Mouse (Mus musculus) midbrain, embryonic 10.5 days (tissue): ENCODE data around the gene Lrp11. TPM values are rescaled to one million over a fixed set of nuclear protein-coding genes. Genes with fewer than 3 reads are reported as not detected.

Experiments used
- polyA plus RNA-seq: library from polyadenylated mRNA; unstranded; fragments of >200 nt; fragmentation: Nextera tagmentation; extraction: Ambion mirVana; gene quantifications from 2 replicates; pipeline ENCODE4 v1.2.1, GENCODE M21; 2016

Lrp11 gene
- polyA plus RNA-seq, 1 experiment from 2014 or later, result 6.9 TPM

Other genes with a start within 250 kb of the Lrp11 start
- gene Ulbp1, start 116.2 kb upstream of the Lrp11 start, polyA plus RNA-seq, result 1.1 and 1.4 TPM in 2 replicates
- 74.9 and 90.2 TPM in 2 replicates for gene Nup43, start 77.7 kb downstream of the Lrp11 start, polyA plus RNA-seq
- gene Pcmt1, start 91.3 kb downstream of the Lrp11 start, polyA plus RNA-seq, result 137 and 144 TPM in 2 replicates
- gene Lats1, start 91.4 kb downstream of the Lrp11 start, polyA plus RNA-seq, result 8.4 and 10.5 TPM in 2 replicates
- 66.9 and 68.4 TPM in 2 replicates for gene Katna1, start 136.2 kb downstream of the Lrp11 start, polyA plus RNA-seq
- 54.0 and 54.6 TPM in 2 replicates for gene Ginm1, start 203.0 kb downstream of the Lrp11 start, polyA plus RNA-seq
- gene Ppil4, start 203.1 kb downstream of the Lrp11 start, polyA plus RNA-seq, result 41.5 and 43.8 TPM in 2 replicates
- 0.02 TPM in 1 of 2 replicates, not detected in the other for gene Zc3h12d, start 242.7 kb downstream of the Lrp11 start, polyA plus RNA-seq